Mouse (Mus musculus) liver, postnatal 0 days (tissue): ENCODE measurements around the gene C1ra. TPM values are rescaled to one million over a fixed set of nuclear protein-coding genes. Genes with fewer than 3 reads are reported as not detected.
"Not testable (repeated sequence)": the region's sequence is repeated elsewhere in the genome, so short reads cannot be mapped to it uniquely, and the experiment has no call there.

Source experiments
- ATAC-seq: fragments of 200-750 bp; cut with Nextera tagmentation; 2 replicates; pipeline ENCODE4 v1.8.0; 2017; ENCODE audit warnings: mild to moderate bottlenecking, moderate library complexity
- DNase-seq: peaks from one replicate; pipeline ENCODE4 v3.0.0-alpha.2; 2016
- H3K27ac ChIP-seq: fragments of 300-500 bp; sonication (generic); 2 replicates; pipeline ENCODE4 v1.5.1; 2014; ENCODE audit warnings: antibody characterized with exemption, moderate library complexity, mild to moderate bottlenecking, low read depth
- H3K27me3 ChIP-seq: fragments of 300-500 bp; sonication (generic); 2 replicates; pipeline ENCODE4 v1.6.1; 2014; ENCODE audit warnings: low read length, control low read depth, mixed read lengths; ENCODE audit not compliant: insufficient read depth
- H3K36me3 ChIP-seq: fragments of 300-500 bp; sonication (generic); replicated peaks from 2 replicates; pipeline ENCODE4 v1.6.1; 2014; ENCODE audit warnings: mild to moderate bottlenecking, control low read depth, low read length, moderate library complexity, mixed read lengths; ENCODE audit not compliant: insufficient read depth
- H3K4me1 ChIP-seq: fragments of 300-500 bp; sonication (generic); 2 replicates; pipeline ENCODE4 v1.6.1; 2014; ENCODE audit warnings: antibody characterized with exemption, mild to moderate bottlenecking, control low read depth; ENCODE audit not compliant: insufficient read depth
- H3K4me2 ChIP-seq: fragments of 300-500 bp; sonication (generic); 2 replicates; pipeline ENCODE4 v1.6.1; 2014; ENCODE audit warnings: low read depth, mild to moderate bottlenecking, low read length, moderate library complexity, mixed read lengths
- H3K4me3 ChIP-seq: fragments of 300-500 bp; sonication (generic); 2 replicates; pipeline ENCODE4 v1.5.1; 2014; ENCODE audit warnings: low read depth, low read length
- H3K9ac ChIP-seq: fragments of 300-500 bp; sonication (generic); replicated peaks from 2 replicates; pipeline ENCODE4 v1.6.1; 2014; ENCODE audit warnings: mild to moderate bottlenecking, moderate library complexity
- H3K9me3 ChIP-seq: fragments of 300-500 bp; sonication (generic); 2 replicates; pipeline ENCODE4 v1.6.1; 2016; ENCODE audit warnings: mild to moderate bottlenecking, control low read depth, low read length, mixed read lengths
- CTCF ChIP-seq: sonication (generic); IDR thresholded peaks from 2 replicates; pipeline ENCODE4 v1.5.1; 2016; ENCODE audit warnings: antibody characterized with exemption, low read depth
- EP300 ChIP-seq: IDR thresholded peaks from 2 replicates; pipeline ENCODE4 v1.6.1; 2016; ENCODE audit warnings: antibody characterized with exemption, low read depth, mild to moderate bottlenecking
- WGBS: fragments of 180-500 bp; shearing (Covaris S2); extraction: QIAGEN DNeasy Blood & Tissue Kit; methylation state at CpG from one replicate; pipeline ENCODE4 v1.1.7; 2014; ENCODE audit not compliant: insufficient replicate concordance; 5-methylcytosine and 5-hydroxymethylcytosine counted together
- polyA plus RNA-seq: library from polyadenylated mRNA; unstranded; fragments of >200 nt; fragmentation: Nextera tagmentation; extraction: Ambion mirVana; gene quantifications from 2 replicates; pipeline ENCODE4 v1.2.1, GENCODE M21; 2015

Gene C1ra
- polyA plus RNA-seq, 1 experiment from 2014 or later = 65.0 TPM

DNA sequence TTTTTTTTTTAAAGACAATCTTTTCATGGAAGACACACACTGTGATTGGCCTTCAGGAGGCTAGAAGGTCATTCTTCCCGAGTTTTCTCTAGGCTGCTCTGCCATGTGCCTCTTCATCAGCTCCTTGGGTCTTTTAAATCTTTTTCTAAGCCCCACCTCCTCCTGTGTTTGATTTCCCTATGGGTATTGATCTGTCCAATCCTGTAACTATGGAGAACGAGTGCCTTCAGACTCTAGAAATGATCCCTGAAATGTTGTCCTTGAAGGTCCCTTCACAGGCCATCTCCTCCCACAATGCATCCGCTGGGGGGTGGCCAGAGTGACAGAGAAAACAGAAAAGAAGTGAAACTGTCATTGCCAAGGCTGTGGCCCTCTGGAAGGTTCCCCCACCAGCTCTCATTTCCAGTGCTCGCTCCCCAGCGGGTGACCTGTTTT, 35.0 kb upstream of the C1ra start:
- Histone ChIP-seq H3K36me3 (no peaks in the 10 kb centered on the region), H3K4me3 (no peak overlapping the region), H3K27ac (peak overlapping the region; percentile 86; the same call in 1 of the 2 replicates), H3K27me3 (no peaks in the 10 kb centered on the region), H3K4me1 (peaks cover 29% of the 10 kb centered on the region), H3K4me2 (no peak overlapping the region), H3K9me3 (no peaks in the 10 kb centered on the region), H3K9ac (no peak overlapping the region)
- WGBS = 50% methylated on average over 5 of the region's 5 CpGs
- TF ChIP-seq EP300 (no peak), CTCF (no peak)
- ATAC-seq = no peak
- DNase-seq = no peak

DNA sequence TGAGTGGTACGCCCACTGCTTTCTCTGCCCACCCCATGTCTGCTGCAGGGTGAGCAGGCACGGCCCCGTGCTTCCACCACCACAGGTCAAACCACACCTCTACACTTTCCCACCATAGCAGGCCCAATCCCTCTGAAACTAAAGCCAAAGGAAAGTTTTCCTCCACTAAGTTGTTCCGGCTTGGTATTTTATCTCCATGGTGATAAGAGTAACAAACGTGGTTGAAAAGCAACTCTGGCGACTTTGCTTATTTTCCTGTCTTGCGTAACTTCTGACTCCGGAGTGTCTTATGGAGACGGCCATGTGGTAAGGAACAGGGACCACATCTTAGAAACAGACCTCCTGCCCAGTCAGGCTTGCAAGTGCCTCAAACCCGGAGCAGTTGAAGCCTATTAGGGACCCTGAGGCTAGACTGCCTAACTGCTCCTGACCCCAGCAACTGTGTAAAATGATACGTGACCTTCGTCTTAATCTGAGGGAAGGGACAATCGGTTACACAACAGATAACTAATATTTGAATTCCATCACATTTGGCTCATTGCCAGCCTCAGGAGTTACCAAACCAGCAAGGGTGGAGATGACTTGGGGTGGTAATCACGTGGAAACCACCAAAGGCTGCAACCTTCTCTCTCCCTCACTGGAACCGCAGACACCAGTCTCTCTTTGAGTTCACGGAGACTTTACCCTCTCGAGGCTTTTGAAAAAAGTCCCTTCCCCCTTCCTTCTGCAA, 34.1 kb upstream of the C1ra start:
- no peaks in the 10 kb centered on the region for H3K9me3 ChIP-seq
- H3K27ac ChIP-seq = peak overlapping the region; percentile 86
- no peak overlapping the region for H3K4me3 ChIP-seq
- H3K9ac ChIP-seq = no peak overlapping the region
- peaks cover 29% of the 10 kb centered on the region for H3K4me1 ChIP-seq
- peak overlapping the region; percentile 56 for H3K4me2 ChIP-seq
- TF ChIP-seq EP300 (peak; percentile 67; the same call in 1 of the 2 replicates), CTCF (no peak)
- WGBS = 14% methylated on average over 17 of the region's 17 CpGs
- no peaks in the 10 kb centered on the region for H3K36me3 ChIP-seq
- DNase-seq = peak; percentile 69
- peak; percentile 59 for ATAC-seq
- no peaks in the 10 kb centered on the region for H3K27me3 ChIP-seq

GRCm38 (mm10) chr6:124478874-124479572, 33.2 kb upstream of the C1ra start:
- ATAC-seq (no peak), DNase-seq (no peak)
- no peaks in the 10 kb centered on the region for H3K9me3 ChIP-seq
- H3K9ac ChIP-seq = no peak overlapping the region
- peak overlapping the region; percentile 56; the same call in 1 of the 2 replicates for H3K4me2 ChIP-seq
- H3K4me1 ChIP-seq = peaks cover 29% of the 10 kb centered on the region
- WGBS = 75% methylated on average over 3 of the region's 3 CpGs
- no peak overlapping the region for H3K4me3 ChIP-seq
- no peaks in the 10 kb centered on the region for H3K36me3 ChIP-seq
- H3K27ac ChIP-seq = peak overlapping the region; percentile 86
- no peaks in the 10 kb centered on the region for H3K27me3 ChIP-seq
- no peak for TF ChIP-seq EP300
- TF ChIP-seq CTCF = no peak

GRCm38 (mm10) chr6:124479573-124479930, 32.7 kb upstream of the C1ra start:
- Histone ChIP-seq H3K36me3 (no peaks in the 10 kb centered on the region), H3K4me2 (no peak overlapping the region), H3K9ac (no peak overlapping the region), H3K27ac (no peak overlapping the region), H3K4me1 (peaks cover 29% of the 10 kb centered on the region), H3K27me3 (no peaks in the 10 kb centered on the region), H3K4me3 (no peak overlapping the region), H3K9me3 (no peaks in the 10 kb centered on the region)
- DNase-seq (no peak), ATAC-seq (no peak)
- WGBS = 77% methylated on average over 3 of the region's 3 CpGs
- TF ChIP-seq CTCF (no peak), EP300 (no peak)

DNA sequence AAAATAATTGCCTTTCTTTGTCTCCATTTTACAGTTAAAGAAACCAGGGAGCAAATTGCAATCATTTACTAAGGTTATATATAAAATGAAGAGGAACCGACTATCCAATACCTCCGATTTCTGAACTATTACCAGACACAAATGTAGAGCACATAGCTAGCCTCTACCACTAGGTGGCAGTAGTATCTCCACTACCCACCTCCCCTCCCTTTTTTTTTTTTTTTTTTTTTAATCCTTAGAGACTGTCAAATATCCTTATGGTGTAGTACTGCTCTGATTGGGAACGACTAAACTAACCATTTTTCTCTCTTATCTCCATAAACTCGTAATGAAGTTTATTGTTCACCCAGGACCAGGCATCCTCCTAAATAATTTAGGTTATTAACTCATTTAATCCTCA, 31.9 kb upstream of the C1ra start:
- TF ChIP-seq EP300 (no peak), CTCF (peak; percentile 74)
- WGBS = 41% methylated on average over 4 of the region's 4 CpGs
- H3K27ac ChIP-seq = no peak overlapping the region
- no peak overlapping the region for H3K4me3 ChIP-seq
- no peaks in the 10 kb centered on the region for H3K9me3 ChIP-seq
- ATAC-seq (no peak), DNase-seq (no peak)
- no peak overlapping the region for H3K4me2 ChIP-seq
- peaks cover 29% of the 10 kb centered on the region for H3K4me1 ChIP-seq
- H3K9ac ChIP-seq = no peak overlapping the region
- H3K27me3 ChIP-seq = no peaks in the 10 kb centered on the region
- H3K36me3 ChIP-seq = no peaks in the 10 kb centered on the region

GRCm38 (mm10) chr6:124481571-124481970, 30.6 kb upstream of the C1ra start:
- WGBS = 29% methylated on average over 6 of the region's 6 CpGs
- TF ChIP-seq EP300 = no peak; the same call in 1 of the 2 replicates
- peak; percentile 76 for TF ChIP-seq CTCF
- Histone ChIP-seq H3K27ac (peak overlapping the region; percentile 79), H3K36me3 (no peaks in the 10 kb centered on the region), H3K4me1 (peaks cover 29% of the 10 kb centered on the region), H3K9me3 (no peaks in the 10 kb centered on the region), H3K9ac (no peak overlapping the region), H3K27me3 (no peaks in the 10 kb centered on the region), H3K4me2 (peak overlapping the region; percentile 15; the same call in 1 of the 2 replicates), H3K4me3 (no peak overlapping the region)
- peak; percentile 84 for ATAC-seq
- DNase-seq = peak; percentile 86

GRCm38 (mm10) chr6:124483831-124484230, 28.4 kb upstream of the C1ra start:
- H3K9ac ChIP-seq, H3K27ac ChIP-seq, ATAC-seq, DNase-seq, H3K4me2 ChIP-seq, H3K4me3 ChIP-seq, H3K36me3 ChIP-seq, H3K9me3 ChIP-seq, H3K27me3 ChIP-seq: not testable (repeated sequence)
- WGBS = 77% methylated on average over 3 of the region's 3 CpGs
- H3K4me1 ChIP-seq = peaks cover 13% of the 10 kb centered on the region
